Mouse (Mus musculus) embryonic facial prominence, embryonic 10.5 days (tissue): ENCODE results near the gene Gabbr2. TPM values are rescaled to one million over a fixed set of nuclear protein-coding genes. Genes with fewer than 3 reads are reported as not detected.

Experiments
- DNase-seq: peaks from one replicate; pipeline ENCODE4 v3.0.0-alpha.2; 2017; ENCODE audit warnings: low spot score
- H3K27ac ChIP-seq: fragments of 300-500 bp; sonication (generic); replicated peaks from 2 replicates; pipeline ENCODE4 v1.5.1; 2016; ENCODE audit warnings: mild to moderate bottlenecking
- H3K27me3 ChIP-seq: fragments of 300-500 bp; sonication (generic); replicated peaks from 2 replicates; pipeline ENCODE4 v1.6.1; 2016; ENCODE audit warnings: low read depth, mild to moderate bottlenecking; ENCODE audit not compliant: poor library complexity, severe bottlenecking
- H3K36me3 ChIP-seq: fragments of 300-500 bp; sonication (generic); replicated peaks from 2 replicates; pipeline ENCODE4 v1.6.1; 2016; ENCODE audit warnings: mild to moderate bottlenecking, moderate library complexity
- H3K4me1 ChIP-seq: fragments of 300-500 bp; sonication (generic); 2 replicates; pipeline ENCODE4 v1.6.1; 2016
- H3K4me3 ChIP-seq: fragments of 300-500 bp; sonication (generic); 2 replicates; pipeline ENCODE4 v1.5.1; 2016; ENCODE audit warnings: mild to moderate bottlenecking, moderate library complexity
- H3K9me3 ChIP-seq: fragments of 300-500 bp; sonication (generic); 2 replicates; pipeline ENCODE4 v1.6.1; 2016; ENCODE audit warnings: mild to moderate bottlenecking
- WGBS: fragments of 180-500 bp; shearing (Covaris S2); methylation state at CpG from one replicate; pipeline ENCODE4 v1.1.7; 2016; 5-methylcytosine and 5-hydroxymethylcytosine counted together
- polyA plus RNA-seq: library from polyadenylated mRNA; unstranded; fragments of >200 nt; fragmentation: Nextera tagmentation; extraction: Ambion mirVana; gene quantifications from 2 replicates; pipeline ENCODE4 v1.2.1, GENCODE M21; 2016

Gabbr2 gene
- polyA plus RNA-seq, 1 experiment from 2014 or later, result 0.30 TPM

GRCm38 (mm10) chr4:46868921-46869320 lies 122.8 kb downstream of the Gabbr2 start:
- WGBS, result 92% methylated on average over 3 of the region's 3 CpGs
- Histone ChIP-seq H3K27ac (no peak overlapping the region), H3K27me3 (0 out of 2 replicates have a peak, but pooled peaks cover 7% of the 10 kb centered on the region), H3K4me1 (peaks cover 11% of the 10 kb centered on the region; the same call in 1 of the 2 replicates), H3K36me3 (no peaks in the 10 kb centered on the region), H3K4me3 (no peak overlapping the region), H3K9me3 (no peaks in the 10 kb centered on the region)
- DNase-seq, result no peak

GRCm38 (mm10) chr4:46868181-46868580 lies 123.5 kb downstream of the Gabbr2 start:
- Histone ChIP-seq H3K4me1 (peaks cover 11% of the 10 kb centered on the region; the same call in 1 of the 2 replicates), H3K36me3 (no peaks in the 10 kb centered on the region), H3K27me3 (0 out of 2 replicates have a peak, but pooled peaks cover 7% of the 10 kb centered on the region), H3K9me3 (no peaks in the 10 kb centered on the region), H3K27ac (no peak overlapping the region), H3K4me3 (no peak overlapping the region)
- no peak for DNase-seq
- WGBS, result 83% methylated on average over 5 of the region's 5 CpGs

DNA sequence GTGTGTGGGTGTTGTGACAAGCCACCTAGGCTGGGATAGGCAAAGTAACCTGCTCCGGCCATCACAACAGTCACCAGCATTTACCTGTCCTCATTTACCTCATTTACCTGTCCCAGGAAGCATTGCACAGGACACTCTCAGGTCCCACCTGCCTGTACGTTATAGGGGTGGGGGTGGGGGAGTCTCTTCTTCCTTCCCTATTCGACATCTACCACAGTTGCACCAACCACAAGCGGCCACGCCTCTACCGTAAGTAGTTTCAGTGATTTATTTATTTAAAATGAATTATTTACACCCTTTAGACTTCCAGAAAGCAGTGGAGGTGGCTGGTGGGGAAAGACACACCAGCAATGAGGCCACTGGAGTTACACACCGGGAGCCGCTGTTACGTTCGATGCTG lies 123.9 kb downstream of the Gabbr2 start:
- Histone ChIP-seq H3K4me1 (peaks cover 11% of the 10 kb centered on the region; the same call in 1 of the 2 replicates), H3K36me3 (no peaks in the 10 kb centered on the region), H3K9me3 (no peaks in the 10 kb centered on the region), H3K4me3 (no peak overlapping the region), H3K27ac (no peak overlapping the region), H3K27me3 (0 out of 2 replicates have a peak, but pooled peaks cover 5% of the 10 kb centered on the region)
- DNase-seq, result no peak
- 92% methylated on average over 10 of the region's 10 CpGs for WGBS

DNA sequence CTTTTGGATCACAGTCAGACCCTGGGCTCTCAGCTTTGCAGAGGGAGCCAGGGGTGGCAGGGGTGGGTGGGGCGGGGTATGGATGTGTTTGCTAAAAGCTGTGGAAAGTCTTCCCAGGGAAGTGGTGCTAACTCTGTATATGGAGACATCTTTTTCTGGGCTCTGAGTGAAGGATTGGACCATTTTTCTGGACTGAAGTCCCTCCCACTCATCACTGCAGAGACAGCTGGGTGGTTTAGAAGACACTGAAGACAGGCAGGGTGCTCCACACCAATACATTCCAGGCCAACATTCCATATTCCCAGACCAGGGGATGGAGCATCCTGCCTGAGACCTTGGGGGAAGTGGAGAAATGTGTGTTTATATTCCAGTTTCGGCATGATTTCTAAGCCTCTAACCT lies 125.6 kb downstream of the Gabbr2 start:
- Histone ChIP-seq H3K27ac (no peak overlapping the region), H3K27me3 (no peaks in the 10 kb centered on the region), H3K4me3 (no peak overlapping the region), H3K36me3 (no peaks in the 10 kb centered on the region), H3K4me1 (peaks cover 10% of the 10 kb centered on the region; the same call in 1 of the 2 replicates), H3K9me3 (no peaks in the 10 kb centered on the region)
- no peak for DNase-seq
- WGBS, result 84% methylated on average over 2 of the region's 2 CpGs

GRCm38 (mm10) chr4:46863721-46864120 lies 128.0 kb downstream of the Gabbr2 start:
- Histone ChIP-seq H3K36me3 (no peaks in the 10 kb centered on the region), H3K9me3 (no peaks in the 10 kb centered on the region), H3K4me3 (no peak overlapping the region), H3K4me1 (peaks cover 11% of the 10 kb centered on the region), H3K27ac (no peak overlapping the region), H3K27me3 (0 out of 2 replicates have a peak, but pooled peaks cover 7% of the 10 kb centered on the region)
- DNase-seq, result no peak
- 86% methylated on average over 12 of the region's 12 CpGs for WGBS

DNA sequence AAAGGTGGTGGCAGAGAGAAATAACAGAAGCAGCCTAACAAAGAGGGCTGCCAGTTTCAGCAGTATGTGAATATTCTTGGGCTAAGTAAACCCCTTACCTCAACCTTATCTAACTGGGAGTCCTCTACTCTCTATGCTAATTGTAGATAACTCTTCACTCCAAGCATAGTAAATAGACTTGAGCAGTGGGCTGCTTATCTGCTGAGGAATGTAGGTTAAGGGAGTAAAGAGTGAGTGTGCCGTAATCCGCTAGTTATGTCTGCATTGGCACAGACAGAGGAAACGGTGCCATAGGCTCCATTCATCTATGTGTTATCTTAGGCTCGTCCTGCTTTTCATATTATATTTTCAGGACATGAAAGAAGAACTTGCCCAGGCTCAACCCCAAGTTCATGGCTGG lies 129.0 kb downstream of the Gabbr2 start:
- 89% methylated on average over 4 of the region's 4 CpGs for WGBS
- H3K27ac ChIP-seq, result no peak overlapping the region
- 0 out of 2 replicates have a peak, but pooled peaks cover 7% of the 10 kb centered on the region for H3K27me3 ChIP-seq
- peaks cover 11% of the 10 kb centered on the region for H3K4me1 ChIP-seq
- H3K4me3 ChIP-seq, result no peak overlapping the region
- no peaks in the 10 kb centered on the region for H3K9me3 ChIP-seq
- no peaks in the 10 kb centered on the region for H3K36me3 ChIP-seq
- no peak for DNase-seq

GRCm38 (mm10) chr4:46860586-46860985 lies 131.1 kb downstream of the Gabbr2 start:
- Histone ChIP-seq H3K36me3 (no peaks in the 10 kb centered on the region), H3K9me3 (no peaks in the 10 kb centered on the region), H3K27ac (0 out of 2 replicates have a peak overlapping the region, but pooled peaks have one; percentile 1), H3K27me3 (0 out of 2 replicates have a peak, but pooled peaks cover 7% of the 10 kb centered on the region), H3K4me1 (peaks cover 11% of the 10 kb centered on the region), H3K4me3 (no peak overlapping the region)
- WGBS, result 77% methylated on average over 6 of the region's 6 CpGs
- DNase-seq, result no peak

DNA sequence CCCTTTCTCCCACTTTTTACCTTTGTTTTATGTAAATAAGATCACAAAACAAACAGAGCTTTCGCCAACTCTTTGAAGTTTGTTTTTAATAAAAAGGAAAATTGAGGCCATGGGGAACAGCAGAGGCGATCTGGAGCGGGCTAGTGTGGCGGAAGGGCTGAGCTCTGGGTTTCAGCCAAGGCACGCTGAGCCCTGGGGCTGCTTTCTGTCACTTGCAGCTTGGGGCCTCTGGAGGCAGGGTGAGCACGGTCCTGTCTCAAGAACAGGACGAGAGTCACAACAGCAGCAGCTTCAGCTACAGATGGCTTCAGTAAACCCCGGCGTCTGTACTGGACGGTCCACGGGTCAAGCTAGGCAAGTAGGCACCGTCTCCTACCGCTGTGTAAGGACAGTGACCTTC lies 132.8 kb downstream of the Gabbr2 start:
- no peaks in the 10 kb centered on the region for H3K36me3 ChIP-seq
- 0 out of 2 replicates have a peak, but pooled peaks cover 11% of the 10 kb centered on the region for H3K27me3 ChIP-seq
- peak; percentile 62 for DNase-seq
- H3K27ac ChIP-seq, result no peak overlapping the region
- no peaks in the 10 kb centered on the region for H3K9me3 ChIP-seq
- H3K4me1 ChIP-seq, result peaks cover 16% of the 10 kb centered on the region
- no peak overlapping the region for H3K4me3 ChIP-seq
- 23% methylated on average over 13 of the region's 13 CpGs for WGBS

DNA sequence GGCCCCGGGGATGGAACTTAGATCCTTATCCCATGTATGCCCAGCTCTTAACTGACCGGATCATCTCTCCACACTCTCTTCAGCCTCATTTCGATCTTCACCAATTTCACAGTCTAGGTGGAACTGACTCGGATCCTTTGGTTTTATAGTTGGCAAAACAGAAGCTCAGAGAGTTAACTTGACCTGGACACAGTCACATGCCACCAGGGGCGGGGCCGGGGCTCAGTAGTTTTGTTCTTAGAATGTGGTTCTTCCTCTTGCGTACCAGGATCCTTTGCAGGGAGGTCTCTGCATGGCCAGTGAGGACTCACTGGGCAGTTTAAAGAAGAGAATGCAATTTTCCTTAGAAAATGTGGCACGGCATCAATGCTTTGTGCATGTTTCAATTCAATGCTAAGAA lies 135.5 kb downstream of the Gabbr2 start:
- 0 out of 2 replicates have a peak, but pooled peaks cover 11% of the 10 kb centered on the region for H3K27me3 ChIP-seq
- H3K27ac ChIP-seq, result no peak overlapping the region

GRCm38 (mm10) chr4:46854686-46855385 lies 136.8 kb downstream of the Gabbr2 start:
- H3K27ac ChIP-seq, result peak overlapping the region; percentile 48
- H3K27me3 ChIP-seq, result 0 out of 2 replicates have a peak, but pooled peaks cover 5% of the 10 kb centered on the region
- peaks cover 16% of the 10 kb centered on the region for H3K4me1 ChIP-seq
- 0 out of 2 replicates have a peak overlapping the region, but pooled peaks have one; percentile 25 for H3K4me3 ChIP-seq
- WGBS, result 69% methylated on average over 23 of the region's 23 CpGs
- DNase-seq, result no peak
- peaks cover 3% of the 10 kb centered on the region; the same call in 1 of the 2 replicates for H3K9me3 ChIP-seq
- no peaks in the 10 kb centered on the region for H3K36me3 ChIP-seq

More for the DNA sequence above, 135.5 kb downstream of the Gabbr2 start:
- no peaks in the 10 kb centered on the region for H3K36me3 ChIP-seq
- no peak overlapping the region for H3K4me3 ChIP-seq
- DNase-seq, result no peak
- WGBS, result 92% methylated on average over 8 of the region's 8 CpGs
- no peaks in the 10 kb centered on the region for H3K9me3 ChIP-seq
- peaks cover 16% of the 10 kb centered on the region for H3K4me1 ChIP-seq

DNA sequence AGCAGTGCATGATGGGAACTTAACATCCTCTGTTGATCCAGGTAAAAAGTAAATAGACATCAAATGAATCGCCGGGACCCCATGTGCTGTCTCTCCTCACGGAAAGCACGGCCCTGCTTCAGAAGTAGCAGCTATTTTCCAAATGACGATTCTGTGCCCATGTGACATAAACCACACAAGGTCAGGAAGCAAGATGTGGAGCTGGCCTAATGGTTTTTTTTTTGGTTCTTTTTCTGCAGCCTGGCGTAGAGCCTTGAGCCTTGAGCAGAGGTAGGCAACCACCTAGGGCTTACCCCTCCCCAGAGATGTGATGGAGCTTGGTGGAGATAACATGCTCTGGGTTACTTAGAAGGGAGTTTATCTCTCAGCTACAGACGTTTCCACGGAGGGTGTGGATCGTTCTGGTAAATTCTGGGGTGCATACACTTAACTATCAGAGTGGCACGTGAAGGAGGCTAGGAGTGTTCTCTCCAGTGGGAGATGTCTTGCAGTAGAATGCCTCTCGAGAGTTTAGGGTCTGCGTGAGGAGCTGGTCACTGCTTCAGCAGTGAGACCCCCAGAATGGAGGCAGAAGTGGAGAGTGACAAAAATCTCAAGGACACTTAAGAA lies 137.7 kb downstream of the Gabbr2 start:
- Histone ChIP-seq H3K4me3 (no peak overlapping the region), H3K27me3 (0 out of 2 replicates have a peak, but pooled peaks cover 5% of the 10 kb centered on the region), H3K9me3 (peaks cover 3% of the 10 kb centered on the region; the same call in 1 of the 2 replicates), H3K4me1 (peaks cover 9% of the 10 kb centered on the region), H3K36me3 (no peaks in the 10 kb centered on the region), H3K27ac (peak overlapping the region; percentile 35; the same call in 1 of the 2 replicates)
- no peak for DNase-seq
- WGBS, result 88% methylated on average over 12 of the region's 12 CpGs

GRCm38 (mm10) chr4:46847745-46848144 lies 143.9 kb downstream of the Gabbr2 start:
- H3K36me3 ChIP-seq, result no peaks in the 10 kb centered on the region
- DNase-seq, result no peak

More at GRCm38 (mm10) chr4:46847745-46848144, 143.9 kb downstream of the Gabbr2 start:
- H3K27ac ChIP-seq, result no peak overlapping the region
- peaks cover 3% of the 10 kb centered on the region; the same call in 1 of the 2 replicates for H3K9me3 ChIP-seq
- H3K4me3 ChIP-seq, result no peak overlapping the region
- H3K27me3 ChIP-seq, result no peaks in the 10 kb centered on the region
- H3K4me1 ChIP-seq, result peaks cover 11% of the 10 kb centered on the region; the same call in 1 of the 2 replicates
